Mouse (Mus musculus) v-Abl transformed pro-B cells (cell line): ENCODE measurements around the gene Cpz.

Source experiments
- in situ Hi-C, 2 experiments: fragments of 400-800 bp; cut with MboI; formaldehyde crosslinking; loops; one replicate each; pipeline ENCODE4 v1.15.1; 2025; ENCODE audit not compliant: unreplicated experiment in 2 of 2

Gene Cpz

DNA sequence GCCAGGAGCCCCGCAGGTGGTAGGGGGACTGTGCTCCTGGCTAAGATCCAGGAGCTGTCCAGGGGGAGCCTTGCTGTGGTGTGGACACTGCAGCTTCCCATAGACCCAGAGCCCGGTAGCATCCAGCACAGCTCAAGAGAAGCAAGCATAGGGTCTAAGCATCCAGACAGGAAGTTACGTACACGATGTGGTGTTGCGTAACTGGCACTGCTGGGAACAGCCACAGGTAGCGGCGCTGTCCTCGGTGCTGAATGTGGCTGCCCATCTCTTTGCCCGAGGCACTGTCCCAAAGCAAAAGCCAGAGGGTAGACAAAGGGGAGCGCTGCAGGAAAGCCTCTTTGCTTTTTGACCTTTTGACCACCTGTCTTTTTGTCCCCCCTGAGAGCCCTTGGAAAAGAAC is 6.1 kb upstream of the Cpz start:
- in situ Hi-C loops, result no loop called here

DNA sequence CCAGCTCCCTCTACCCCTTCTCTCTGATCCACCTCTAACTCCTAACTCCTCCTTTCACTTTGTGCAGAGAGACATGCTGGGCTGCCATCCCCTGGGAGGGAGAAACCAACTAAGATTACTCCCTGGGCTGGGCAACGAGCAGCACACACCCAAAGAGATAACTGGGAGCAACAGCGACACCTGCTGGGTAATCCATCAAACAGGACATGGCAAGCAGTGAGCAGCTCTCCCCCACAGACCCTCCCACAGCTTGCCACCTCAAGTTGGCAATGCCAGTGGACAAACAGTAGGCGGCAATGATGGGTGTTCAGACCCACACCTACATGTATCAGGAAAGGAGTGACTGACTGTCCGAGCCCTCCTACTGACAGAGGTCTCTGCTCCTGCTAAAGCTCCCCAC is 4.9 kb upstream of the Cpz start:
- in situ Hi-C loops, result no loop called here

DNA sequence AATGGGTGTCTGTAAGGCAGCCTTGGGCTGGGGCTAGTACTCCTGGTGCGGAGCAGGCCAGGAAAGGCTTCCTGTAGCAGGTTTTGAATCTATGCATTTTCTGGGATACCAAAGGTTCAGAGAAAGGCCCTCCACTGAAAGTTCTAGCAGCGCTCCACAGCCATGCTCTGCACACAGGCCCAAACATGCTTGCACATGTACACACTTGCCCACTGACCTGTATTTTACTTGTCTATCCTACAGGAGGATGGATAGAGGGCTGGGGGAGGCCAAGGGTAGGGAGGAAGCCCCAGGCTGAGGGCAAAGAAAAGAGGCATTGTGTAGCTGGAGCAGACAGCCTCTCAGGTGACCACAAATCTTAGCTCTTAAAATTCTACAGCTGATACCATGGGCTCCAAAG is 1.1 kb downstream of the Cpz start:
- in situ Hi-C loops, result loop anchor here (5.0 to 25.0 kb wide), 6 partner anchors 188 to 738 kb away; partner anchors contain the start of gene Msantd1 (in 1 of the 2)

DNA sequence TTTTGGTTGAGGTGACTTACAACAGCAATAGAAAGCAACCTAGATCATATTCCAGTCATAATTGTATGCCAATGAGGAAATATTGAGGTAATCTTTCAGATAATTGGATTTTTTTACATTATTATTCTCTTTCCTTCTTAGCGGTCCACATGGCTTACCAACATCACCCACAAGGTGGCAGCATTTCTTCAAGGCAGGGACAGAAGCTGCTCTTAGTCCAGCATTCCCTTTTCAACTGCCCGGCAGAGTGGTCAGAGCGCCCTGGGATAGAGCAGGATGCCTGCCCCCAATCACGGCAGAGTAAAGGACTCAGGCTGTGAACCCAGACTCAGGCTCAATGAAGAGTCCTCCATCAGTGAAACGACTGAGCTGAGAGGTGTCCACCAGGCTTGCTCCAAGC is 1.8 kb downstream of the Cpz start:
- in situ Hi-C loops, result loop anchor here (5.0 to 25.0 kb wide), 6 partner anchors 189 to 739 kb away; partner anchors contain the start of gene Msantd1 (in 1 of the 2)

DNA sequence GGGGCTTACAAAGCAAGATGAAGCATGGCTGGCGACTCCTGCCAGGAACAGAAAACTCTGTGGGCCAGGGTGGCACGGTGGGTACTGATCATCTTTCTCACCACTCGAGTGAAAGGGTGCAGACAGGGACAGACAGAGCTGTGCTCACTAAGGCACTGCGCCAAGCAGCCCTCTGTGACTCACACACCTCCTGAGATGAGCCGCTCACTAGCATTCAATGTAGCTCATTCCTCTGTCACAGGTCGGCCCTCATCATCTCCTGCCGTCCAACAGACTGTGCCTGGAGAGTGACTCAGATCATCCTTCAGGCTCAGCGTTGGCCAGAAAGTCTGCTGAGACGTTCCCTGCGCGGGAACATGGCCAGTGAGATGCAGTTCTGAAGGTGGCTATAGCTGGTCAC is 8.7 kb downstream of the Cpz start:
- in situ Hi-C loops, result loop anchor here (10.0 to 25.0 kb wide), 4 partner anchors 279 to 746 kb away; partner anchors contain the start of gene Msantd1 (in 1 of the 2)

DNA sequence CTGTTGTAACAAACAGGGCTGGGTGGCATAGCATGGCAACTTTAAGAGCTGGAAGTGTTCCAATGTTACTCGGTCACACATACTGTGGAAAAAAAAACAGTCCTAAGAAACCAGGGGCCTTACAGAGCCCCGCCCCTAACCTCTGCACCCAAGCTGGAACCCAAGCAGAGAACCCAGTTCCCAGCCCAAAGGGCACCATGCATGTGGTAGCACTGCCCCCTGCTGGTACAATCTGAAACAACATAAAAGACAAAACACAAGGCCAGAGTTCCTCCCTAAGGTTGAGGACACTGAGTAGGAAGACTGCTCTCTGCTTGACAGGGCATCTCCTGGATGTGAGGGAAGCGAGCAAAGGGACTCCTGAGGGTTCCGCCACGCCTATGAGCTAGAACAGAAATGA is 14.9 kb downstream of the Cpz start:
- in situ Hi-C loops, result loop anchor here (5.0 to 25.0 kb wide), 5 partner anchors 148 to 752 kb away; partner anchors contain the start of gene Msantd1 (in 1 of the 2)

DNA sequence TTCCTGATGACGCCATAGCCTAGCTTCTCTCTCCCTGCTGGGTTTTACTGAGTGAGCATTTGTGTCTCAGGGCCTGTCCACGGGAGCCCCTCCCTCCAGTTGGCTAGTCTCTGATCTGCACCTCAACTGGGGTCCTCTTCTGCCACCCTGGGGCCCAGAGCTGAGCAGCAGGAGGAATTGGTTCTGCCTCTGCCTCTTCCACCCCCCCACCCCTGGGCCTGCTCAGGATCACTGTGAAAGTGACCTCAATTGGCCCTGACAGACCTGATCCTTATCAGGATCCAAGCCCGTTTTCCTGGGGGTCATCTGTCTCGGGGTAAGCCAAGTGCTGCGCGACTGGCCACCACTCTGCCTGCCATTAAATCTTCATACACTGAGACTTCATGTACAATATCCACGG is 20.5 kb downstream of the Cpz start:
- in situ Hi-C loops, result loop anchor here (5.0 to 25.0 kb wide), 5 partner anchors 120 to 757 kb away; partner anchors contain the start of genes Hmx1 (in 1 of the 2) and Msantd1 (in 1 of the 2)

DNA sequence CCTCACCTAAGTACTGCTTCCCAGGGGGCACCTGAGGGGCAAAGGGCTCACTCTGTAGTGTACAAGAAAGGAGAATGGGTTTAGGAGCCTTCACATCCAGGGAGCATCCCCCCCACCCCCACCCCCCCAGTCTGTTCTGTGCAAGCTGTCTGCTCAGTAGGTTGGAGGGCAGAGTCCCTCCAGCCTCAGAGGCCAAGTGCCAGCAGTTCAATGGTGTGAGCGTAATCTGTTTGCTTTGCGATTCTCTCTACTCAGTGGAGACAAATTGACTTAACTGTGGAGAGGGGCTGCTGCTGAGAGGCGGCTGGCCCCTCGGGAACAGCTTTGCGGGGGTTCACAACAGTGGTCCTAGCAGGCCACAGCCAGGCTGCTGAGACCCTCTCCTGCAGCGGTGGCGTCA is 28.2 kb downstream of the Cpz start:
- in situ Hi-C loops, result no loop called here

DNA sequence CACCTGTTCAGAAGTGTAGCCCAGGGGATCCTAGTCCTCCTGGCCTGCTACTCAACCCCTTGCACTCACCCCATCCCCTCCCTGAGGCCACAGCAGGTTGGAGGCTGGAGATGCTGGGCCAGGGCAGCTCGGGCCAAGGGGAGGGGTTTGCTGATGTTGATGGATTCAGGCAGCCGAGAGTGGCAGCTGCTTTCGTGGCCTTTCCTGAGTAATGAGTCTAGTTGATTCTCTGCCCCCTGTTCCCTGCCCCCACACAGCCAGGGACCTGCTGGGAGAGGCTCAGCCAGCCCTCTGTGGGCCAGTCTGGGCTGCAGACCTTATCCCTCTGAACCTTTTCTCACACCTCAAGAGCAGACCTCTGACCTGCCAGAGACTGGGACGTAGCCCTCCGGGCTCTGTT is 29.5 kb downstream of the Cpz start:
- in situ Hi-C loops, result no loop called here

DNA sequence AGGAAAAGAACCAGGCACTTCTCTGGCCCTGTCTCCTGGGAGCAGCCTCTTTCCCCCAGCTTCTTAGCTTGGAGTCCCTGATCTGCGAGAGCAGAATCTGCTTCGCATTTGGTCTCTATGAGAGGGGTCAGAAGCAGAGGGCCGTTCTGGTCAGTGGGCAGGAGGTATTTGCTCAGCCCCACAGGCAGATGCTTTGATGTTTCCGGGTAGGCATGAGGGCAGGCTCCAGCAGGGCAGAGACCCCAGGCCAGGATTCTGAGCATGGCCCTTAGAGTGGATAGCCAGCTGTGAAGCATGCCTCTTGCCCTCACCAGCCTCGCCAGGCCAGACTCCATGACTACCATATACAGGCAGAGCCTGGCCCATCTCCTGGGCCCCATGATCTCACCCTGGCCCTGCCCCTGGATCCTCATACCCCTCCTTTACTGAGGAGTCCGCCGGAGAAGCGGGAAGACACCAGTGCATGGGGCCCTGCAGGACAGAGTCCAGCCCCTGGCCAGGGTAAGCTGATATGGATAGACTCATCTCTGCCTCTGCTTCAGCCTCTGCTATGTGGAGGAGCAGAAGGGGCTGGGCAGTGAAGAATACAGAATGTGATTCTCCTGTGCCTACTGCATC is 30.6 kb downstream of the Cpz start:
- in situ Hi-C loops, result no loop called here

DNA sequence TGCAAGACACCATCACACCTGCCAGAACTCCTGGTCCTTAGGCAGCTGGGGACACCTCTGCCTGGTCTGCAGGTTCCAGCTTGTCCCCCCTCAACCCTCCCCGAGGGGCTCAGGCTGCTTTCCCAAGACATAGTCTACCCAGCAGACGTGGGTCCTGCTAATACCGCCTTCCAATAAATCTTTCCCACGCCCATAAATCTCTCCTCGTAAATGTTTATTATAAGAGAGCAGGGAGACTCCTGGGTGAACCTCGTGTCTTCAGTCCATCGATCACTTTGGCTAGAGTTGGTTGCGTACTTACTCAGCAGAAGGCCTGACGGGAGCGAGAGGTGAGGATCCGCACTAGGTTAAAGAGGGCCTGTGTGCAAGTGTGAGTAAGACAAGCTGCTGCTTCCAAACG is 31.7 kb downstream of the Cpz start:
- in situ Hi-C loops, result no loop called here

DNA sequence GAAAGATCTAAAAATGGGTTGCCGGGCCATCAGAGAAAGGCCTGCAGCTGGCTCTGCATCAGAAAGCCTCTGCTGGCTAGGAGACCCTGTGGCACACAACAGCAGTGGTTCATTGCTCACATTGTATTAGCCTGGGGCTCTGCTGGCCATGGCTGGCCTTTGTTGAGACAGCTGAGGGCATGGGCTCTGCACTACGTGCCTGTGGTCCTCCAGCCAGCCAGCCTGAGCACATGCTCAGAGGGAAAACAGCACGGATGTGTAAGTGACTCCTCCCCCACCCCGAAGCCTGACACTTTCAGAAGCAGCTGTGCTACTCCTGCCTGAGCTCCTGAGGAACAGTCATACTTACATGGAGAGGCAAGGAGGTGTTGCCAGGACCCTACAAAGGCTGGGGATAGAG is 46.0 kb downstream of the Cpz start:
- in situ Hi-C loops, result no loop called here

DNA sequence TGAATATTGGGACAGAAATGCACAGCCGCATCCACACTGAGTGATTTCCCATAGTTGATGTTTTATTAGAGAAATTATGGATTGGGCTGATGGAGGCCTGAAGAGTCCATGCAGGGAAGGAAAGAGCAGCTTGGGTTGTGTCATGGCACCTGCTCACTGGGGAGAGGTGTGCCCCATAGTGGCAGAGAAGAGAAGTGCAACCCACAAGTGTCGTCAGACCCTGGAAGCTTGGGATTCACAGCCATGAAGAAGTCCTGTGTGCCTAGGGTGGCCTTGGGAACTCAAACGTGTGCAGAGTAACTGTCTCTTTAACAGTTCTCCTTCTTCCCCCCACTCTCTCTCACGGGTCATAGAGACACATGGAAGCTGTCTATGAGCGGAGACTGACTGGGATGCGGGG is 50.3 kb downstream of the Cpz start:
- in situ Hi-C loops, result no loop called here

DNA sequence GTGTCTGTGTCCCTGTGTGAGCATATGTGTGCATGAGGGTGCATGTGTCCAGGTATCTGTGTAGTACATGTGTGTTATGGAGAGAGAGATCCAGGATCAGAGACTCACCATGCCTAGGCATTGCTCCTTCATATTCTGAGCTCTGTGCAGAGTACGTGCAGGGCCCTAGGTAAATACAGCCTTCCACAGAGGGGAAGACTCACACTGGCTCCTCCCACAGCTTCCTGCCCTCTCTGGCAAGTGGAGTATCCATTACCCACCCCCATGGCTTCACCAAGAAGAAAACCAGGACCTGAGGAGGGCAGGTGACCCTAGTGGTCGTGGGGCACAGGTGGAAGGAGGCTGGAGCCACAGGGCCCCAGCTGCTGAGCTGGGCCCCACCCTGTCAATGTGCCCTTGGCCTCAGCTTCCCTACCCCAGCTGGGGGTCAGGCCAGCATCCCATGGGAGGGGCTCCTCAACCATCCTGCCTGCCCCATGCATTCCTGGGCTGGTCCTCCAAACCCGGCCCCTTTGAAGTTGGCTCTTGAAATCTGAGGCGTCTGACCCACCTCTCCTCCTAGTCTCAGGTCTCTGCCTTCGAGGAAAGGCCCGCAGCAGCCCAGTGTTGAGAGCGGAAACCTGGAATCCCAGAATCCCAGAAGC is 54.5 kb downstream of the Cpz start:
- in situ Hi-C loops, result no loop called here

DNA sequence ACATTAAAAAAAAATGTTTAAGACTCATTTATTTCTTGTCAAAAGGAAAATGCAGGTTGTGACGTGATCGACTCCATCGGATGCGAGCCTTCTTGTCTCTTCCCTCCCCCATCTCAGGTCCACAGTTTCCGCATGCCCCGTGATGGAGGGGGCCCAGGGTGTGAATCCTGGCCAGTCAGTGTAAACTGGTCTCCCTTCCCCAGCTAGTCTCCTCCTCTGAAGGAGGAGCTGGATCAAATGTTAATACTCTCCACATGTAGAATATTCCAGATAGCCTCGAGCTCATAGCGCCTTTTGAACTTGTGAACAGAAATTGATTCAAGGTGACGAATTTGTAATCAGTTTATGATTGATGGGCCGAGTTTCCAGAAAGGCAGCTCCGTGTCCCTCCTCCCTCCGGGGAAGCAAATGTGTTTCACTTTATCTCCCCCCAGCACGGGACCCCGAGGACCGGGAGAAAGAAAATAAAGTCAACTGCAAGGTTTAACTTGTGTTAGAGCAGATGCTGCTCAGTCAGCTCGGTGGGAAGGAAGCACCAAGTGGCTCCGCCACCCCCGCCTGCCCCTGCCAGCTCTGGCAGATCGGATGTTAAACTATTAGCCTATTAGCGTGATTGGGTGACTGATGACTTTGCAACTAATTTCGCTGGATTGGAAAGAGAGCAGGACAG is 59.4 kb downstream of the Cpz start:
- in situ Hi-C loops, result no loop called here

DNA sequence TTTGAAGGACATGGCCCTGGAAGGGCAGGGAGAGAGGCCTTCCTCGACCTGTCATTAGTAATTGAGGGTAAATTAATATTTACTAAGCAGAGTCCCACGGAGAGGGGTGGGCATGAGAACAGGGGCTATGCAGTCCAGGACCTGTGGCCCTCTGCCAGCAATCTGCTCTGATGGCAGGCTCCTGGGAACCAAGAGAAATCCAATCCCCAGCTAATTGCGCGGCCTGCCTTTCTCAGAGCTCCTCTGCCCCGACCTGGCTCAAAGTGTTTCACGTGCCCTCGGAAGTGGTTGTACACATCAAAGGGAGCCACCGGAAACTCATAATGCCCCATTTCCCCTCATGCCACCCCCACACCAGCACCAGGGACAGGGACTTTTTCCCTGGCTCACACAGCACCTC is 63.4 kb downstream of the Cpz start:
- in situ Hi-C loops, result no loop called here

DNA sequence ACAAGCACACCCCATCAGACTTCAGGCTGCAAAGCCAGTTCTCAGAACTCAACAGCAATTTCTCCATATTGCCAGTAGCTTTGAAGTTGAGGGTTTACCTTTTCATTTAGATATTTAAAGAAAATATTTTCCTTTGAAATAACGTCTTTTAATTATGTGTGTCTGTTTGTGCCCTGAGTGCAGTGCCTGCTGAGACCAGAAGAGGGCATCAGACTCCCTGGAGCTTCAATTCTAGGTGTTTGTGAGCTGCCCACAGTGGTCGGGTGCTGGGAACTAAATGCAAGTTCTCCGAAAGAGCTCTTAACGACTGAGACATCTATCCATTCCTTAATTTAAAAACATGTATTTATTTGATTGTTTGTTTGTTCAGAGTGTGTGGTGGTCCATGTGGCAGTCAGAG is 65.7 kb downstream of the Cpz start:
- in situ Hi-C loops, result no loop called here

DNA sequence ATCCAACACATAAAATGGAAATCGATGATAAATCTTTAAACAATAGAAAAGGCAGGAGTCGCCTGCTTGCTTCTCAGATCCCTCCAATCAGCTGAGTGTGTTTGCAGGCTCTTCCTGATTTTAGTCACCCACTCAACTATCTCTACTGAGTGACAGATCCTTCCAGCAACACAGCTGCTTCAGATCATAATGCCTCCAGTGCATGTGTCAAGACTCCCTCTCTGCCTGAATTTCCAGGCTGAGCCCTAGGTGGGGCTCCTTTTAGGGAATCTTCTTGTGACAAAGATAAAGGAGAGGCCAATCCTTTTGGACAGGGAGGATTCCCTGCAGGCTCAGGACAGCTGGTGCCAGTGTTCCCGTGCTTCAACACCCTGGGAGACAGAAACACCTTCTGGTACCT is 67.2 kb downstream of the Cpz start:
- in situ Hi-C loops, result no loop called here

DNA sequence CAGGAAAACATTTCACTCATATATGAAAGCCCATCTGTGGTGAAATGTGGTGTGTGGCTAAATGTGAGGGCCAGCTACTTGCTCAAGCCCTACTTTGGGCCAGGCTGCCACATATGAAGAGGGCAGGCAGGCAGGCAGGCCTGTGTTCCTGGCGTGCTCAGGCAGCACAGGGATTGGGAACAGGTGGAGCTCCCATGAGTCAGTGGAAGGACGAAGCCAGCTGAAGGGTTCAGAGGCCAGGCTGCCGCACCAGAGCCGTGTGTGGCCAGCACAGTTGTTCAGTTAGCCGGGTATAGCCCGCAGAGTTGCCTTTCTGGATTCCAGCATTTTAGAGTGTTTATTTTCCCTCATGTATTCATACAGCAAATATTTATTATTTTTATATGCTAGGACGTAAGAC is 68.1 kb downstream of the Cpz start:
- in situ Hi-C loops, result no loop called here

DNA sequence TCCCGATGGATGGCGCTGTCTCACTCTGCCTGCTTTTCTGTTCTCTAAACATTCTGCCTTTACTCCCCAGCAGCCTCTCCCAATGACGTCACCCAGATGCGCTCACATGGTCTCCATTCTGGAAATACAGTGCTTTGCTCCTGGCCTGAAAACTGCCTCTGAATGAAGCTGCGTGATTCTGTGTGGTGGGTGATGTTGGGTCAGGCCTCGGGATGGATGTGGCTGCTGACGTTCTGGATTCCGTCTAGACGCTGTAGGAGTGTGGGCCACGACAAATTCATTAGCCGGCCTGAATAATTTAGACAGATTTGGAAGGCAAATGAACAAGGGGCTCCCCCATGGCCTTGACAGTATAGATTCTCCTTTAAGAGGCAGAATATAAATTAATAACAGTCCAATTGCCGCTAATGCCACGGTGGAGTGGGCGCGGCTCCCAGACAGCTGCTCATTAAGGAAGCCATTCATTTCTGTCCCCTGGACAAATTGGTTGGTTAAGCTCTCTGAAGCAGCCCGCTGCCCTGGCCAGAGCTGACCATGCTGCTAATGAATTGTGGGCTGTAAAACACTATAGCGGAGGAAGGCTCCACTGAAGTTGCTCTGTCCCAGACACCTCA is 71.2 kb downstream of the Cpz start:
- in situ Hi-C loops, result no loop called here
